Mouse (Mus musculus) central nervous system, embryonic 18 days (tissue): ENCODE data around the gene Rpusd1. TPM values are rescaled to one million over a fixed set of nuclear protein-coding genes. Genes with fewer than 3 reads are reported as not detected.

Source experiments
- polyA plus RNA-seq: library from polyadenylated mRNA; depleted of rRNA; stranded (reverse); fragments of >200 nt; gene quantifications from 2 replicates; pipeline ENCODE4 v1.2.3, GENCODE M21; 2012; rRNA removed

Gene Rpusd1
- polyA plus RNA-seq, result 47.6 and 50.8 TPM in 2 replicates

DNA sequence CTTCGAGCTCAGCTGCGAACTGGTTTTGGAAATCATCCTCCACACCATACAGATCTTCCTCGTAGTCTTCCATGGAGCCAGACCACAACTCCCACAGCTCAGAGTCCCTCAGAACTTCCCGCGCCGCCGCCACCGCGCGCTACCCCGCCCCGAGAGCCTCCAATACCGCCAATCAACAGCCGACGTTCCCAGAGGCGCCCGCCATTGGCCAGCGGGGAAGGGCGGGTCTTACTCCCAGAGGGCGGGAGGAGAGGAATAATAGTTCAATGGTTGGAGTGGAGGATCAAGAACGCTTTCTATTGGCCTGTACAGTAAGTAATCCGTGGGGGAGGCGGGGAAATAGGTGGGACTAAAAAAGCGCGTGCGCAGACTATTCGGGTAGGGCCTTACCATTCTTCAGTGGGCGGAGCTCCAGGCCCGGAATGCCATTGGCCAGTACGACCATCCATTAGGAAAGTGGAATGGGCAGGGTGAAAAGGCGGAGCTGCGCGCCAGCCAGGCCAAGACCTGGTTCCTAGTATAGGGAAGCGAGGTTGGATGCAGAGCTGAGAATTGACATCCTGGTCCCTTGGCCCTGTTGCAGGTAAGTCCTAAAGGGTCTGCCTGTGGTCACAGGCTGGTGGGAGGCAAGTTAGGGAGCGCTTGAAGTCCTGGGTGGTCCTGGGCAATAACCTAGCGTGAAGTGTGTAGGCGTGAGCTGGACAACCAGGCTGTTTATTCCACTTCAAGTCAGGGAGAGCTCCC lies at the start of gene Rpusd1, which contains the start of gene Chtf18:
Gene Rpusd1, plus strand, starts transcription at position 406 of the 744 bp plus-strand sequence.
Gene Chtf18, minus strand, starts transcription at position 155 of the 744 bp plus-strand sequence.

DNA sequence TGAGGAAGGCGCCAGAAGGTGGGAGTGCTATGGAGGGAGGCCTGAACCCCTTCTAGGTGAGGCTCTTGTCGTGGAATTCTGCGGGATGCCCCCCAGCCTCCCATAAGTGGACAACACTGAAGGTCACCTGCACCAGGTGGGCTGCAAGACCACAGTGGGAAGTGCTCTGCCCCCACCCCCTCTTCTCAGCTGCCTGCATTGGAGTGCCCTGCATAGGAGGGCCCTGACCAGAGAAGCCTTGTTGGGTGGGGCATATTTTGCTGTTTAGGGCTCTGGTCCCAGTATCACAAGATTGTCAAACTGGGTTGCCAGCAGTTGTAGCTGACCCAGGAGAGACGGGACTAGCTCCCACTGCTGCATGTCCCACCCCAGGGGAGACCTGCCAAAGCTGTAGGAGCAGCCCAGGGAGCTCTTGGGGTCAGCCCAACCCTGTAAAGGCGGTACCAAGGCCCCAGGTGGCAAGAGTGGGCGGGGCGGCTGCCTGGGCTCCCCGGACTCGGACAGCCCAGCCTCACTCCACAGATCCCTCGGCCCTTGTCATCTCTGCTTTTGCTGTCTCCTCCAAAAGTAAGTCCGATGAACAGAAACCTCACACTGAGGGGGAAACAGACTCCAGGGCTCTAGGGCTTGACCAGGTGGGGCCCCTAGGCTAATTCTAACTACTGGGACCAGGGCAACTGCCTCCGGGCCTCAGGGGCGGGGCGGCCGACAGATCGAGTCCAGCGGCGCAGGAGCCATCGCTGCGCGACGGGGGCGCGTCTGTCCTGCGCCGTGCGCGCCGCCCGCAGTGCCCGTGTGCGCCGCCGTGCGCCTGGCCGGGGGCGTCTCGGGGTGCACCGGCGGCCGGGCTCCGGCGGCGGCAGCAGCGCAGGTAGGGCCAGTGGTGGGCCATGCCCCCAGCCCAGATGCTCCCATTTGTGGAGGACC lies 10.5 kb upstream of the Rpusd1 start, which contains the start of gene Gng13:
Gene Gng13, plus strand, starts transcription at position 461 of the 927 bp plus-strand sequence.

DNA sequence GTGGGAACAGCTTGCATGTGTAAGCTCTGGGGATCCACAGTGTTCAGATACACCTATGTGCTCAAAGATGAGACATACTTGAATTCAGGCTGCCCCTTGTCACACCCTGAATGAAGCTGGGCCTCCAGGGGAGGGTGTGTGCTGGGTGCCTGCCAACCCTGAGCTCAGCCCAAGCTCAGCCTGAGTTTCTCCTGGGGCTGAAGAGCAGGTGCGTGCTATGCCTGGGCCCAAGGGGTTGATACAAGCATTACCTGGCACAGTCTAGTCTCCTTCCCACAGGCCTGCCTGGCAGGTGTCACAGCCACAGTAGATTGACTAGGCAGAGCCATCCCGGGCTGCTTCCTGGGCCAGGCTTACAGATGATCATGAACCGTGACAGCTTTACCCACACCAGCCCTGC lies 8.3 kb downstream of the Rpusd1 start, which contains the start of gene Mslnl:
Gene Mslnl, plus strand, starts transcription at position 298 of the 400 bp plus-strand sequence.

DNA sequence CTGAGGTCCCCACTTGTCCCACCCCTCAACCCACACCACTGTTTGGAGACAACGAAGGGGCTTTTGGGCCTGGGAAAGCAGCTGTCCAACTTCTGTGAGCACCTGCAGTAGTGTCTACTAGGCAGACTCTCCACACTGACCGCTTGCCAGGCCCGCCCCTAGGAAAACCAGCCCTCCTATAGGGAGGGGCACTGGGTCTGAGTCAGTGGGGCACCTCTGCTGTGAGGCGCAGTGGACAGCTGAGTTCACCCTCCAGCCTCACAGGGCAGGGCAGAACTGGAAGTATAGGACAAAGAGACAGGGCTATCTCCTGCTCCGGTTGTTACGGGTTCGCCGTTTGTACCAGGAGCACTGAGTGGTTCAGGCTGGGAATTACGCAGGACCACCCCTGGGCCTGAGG lies 26.8 kb downstream of the Rpusd1 start, which contains the start of gene Msln:
Gene Msln, minus strand, starts transcription at position 138 of the 400 bp plus-strand sequence.

DNA sequence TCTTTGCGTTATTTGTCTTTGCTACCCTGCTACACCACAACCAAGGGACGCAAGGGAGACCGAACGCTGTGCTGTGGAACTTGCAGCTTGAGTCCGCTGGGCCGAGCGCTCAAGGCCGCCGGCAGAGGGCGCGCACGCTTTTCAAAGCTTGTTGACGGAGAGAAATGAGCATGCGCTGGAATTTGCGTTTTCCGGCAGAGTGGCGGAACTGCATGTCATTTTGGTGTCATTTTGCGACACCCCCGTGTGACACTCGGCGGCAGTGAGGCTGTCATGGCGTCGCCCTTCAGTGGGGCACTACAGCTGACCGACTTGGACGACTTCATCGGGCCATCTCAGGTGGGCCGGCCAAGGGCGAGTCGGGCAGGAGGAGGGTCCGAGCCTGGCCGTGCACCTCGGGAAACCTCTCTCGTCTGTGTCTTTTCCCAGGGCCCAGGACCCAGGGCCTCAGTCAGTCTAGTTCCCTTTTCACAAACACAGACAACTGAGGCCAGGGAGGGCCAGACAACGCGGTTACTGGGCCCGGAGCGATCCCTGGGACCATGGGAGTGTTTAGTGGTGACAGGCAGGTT lies 46.2 kb downstream of the Rpusd1 start, which contains the start of gene Narfl:
Gene Narfl, plus strand, starts transcription at position 228 of the 572 bp plus-strand sequence.

Other genes starting within 250 kb of the Rpusd1 start
- 0.82 and 0.89 TPM in 2 replicates for gene Sstr5, start 230.4 kb upstream of the Rpusd1 start, polyA plus RNA-seq
- gene Sox8, start 157.0 kb upstream of the Rpusd1 start, polyA plus RNA-seq, result 16.0 and 21.7 TPM in 2 replicates
- 9.8 and 11.4 TPM in 2 replicates for gene Lmf1, start 148.6 kb upstream of the Rpusd1 start, polyA plus RNA-seq
- gene Gng13, start 10.5 kb upstream of the Rpusd1 start, polyA plus RNA-seq, result 8.3 and 8.7 TPM in 2 replicates
- gene Chtf18, start 251 bp upstream of the Rpusd1 start, polyA plus RNA-seq, result 5.9 and 6.7 TPM in 2 replicates
- 0.15 and 0.17 TPM in 2 replicates for gene Mslnl, start 8.4 kb downstream of the Rpusd1 start, polyA plus RNA-seq
- 1.6 and 32.1 TPM in 2 replicates for gene Msln, start 26.7 kb downstream of the Rpusd1 start, polyA plus RNA-seq
- gene Narfl, start 46.1 kb downstream of the Rpusd1 start, polyA plus RNA-seq, result 26.8 and 27.4 TPM in 2 replicates
- gene Haghl, start 58.0 kb downstream of the Rpusd1 start, polyA plus RNA-seq, result 211 and 212 TPM in 2 replicates
- gene Ccdc78, start 58.9 kb downstream of the Rpusd1 start, polyA plus RNA-seq, result 0.12 and 0.13 TPM in 2 replicates
- gene Fam173a, start 65.2 kb downstream of the Rpusd1 start, polyA plus RNA-seq, result 106 and 118 TPM in 2 replicates
- 0.33 and 0.57 TPM in 2 replicates for gene AC134908.4, start 68.0 kb downstream of the Rpusd1 start, polyA plus RNA-seq
- gene Metrn, start 69.5 kb downstream of the Rpusd1 start, polyA plus RNA-seq, result 90.6 and 111 TPM in 2 replicates
- gene Fbxl16, start 81.4 kb downstream of the Rpusd1 start, polyA plus RNA-seq, result 79.5 and 95.0 TPM in 2 replicates
- gene Wdr24, start 96.0 kb downstream of the Rpusd1 start, polyA plus RNA-seq, result 42.3 and 44.7 TPM in 2 replicates
- gene Jmjd8, start 101.2 kb downstream of the Rpusd1 start, polyA plus RNA-seq, result 61.3 and 66.9 TPM in 2 replicates
- 297 and 308 TPM in 2 replicates for gene Stub1, start 105.7 kb downstream of the Rpusd1 start, polyA plus RNA-seq
- 105 and 106 TPM in 2 replicates for gene Rhbdl1, start 109.6 kb downstream of the Rpusd1 start, polyA plus RNA-seq
- gene Gm20683, start 114.1 kb downstream of the Rpusd1 start, polyA plus RNA-seq, result 37.0 and 39.2 TPM in 2 replicates
- gene Rhot2, start 117.2 kb downstream of the Rpusd1 start, polyA plus RNA-seq, result 95.8 and 96.0 TPM in 2 replicates
- 46.9 and 49.8 TPM in 2 replicates for gene Wdr90, start 133.8 kb downstream of the Rpusd1 start, polyA plus RNA-seq
- 20.1 and 21.8 TPM in 2 replicates for gene Mcrip2, start 141.1 kb downstream of the Rpusd1 start, polyA plus RNA-seq
- gene Mettl26, start 147.4 kb downstream of the Rpusd1 start, polyA plus RNA-seq, result 67.4 and 73.2 TPM in 2 replicates
- 0.39 and 0.40 TPM in 2 replicates for gene Wfikkn1, start 153.2 kb downstream of the Rpusd1 start, polyA plus RNA-seq
- 88.6 and 89.3 TPM in 2 replicates for gene Rab40c, start 192.1 kb downstream of the Rpusd1 start, polyA plus RNA-seq
- gene Pigq, start 217.3 kb downstream of the Rpusd1 start, polyA plus RNA-seq, result 107 and 111 TPM in 2 replicates
- gene Nhlrc4, start 217.3 kb downstream of the Rpusd1 start, polyA plus RNA-seq, result 0.29 and 0.44 TPM in 2 replicates
- 0.62 and 1.1 TPM in 2 replicates for gene A930017K11Rik, start 224.9 kb downstream of the Rpusd1 start, polyA plus RNA-seq